Mouse (Mus musculus): ENCODE measurements around the gene Ip6k3.

Ip6k3 gene

GRCm38 (mm10) chr17:27182401-27182800, 14.8 kb upstream of the Ip6k3 start:
- no peak for DNase-seq (ENCODE audit: low read depth, low spot score)

- DNase-seq (ENCODE audit: low read depth, low spot score), result no peak
Observed at GRCm38 (mm10) chr17:27181666-27182065, 14.1 kb upstream of the Ip6k3 start.

- no peak for DNase-seq (ENCODE audit: low read depth, low spot score)
Observed at GRCm38 (mm10) chr17:27179681-27180280, 12.2 kb upstream of the Ip6k3 start.

- no peak for DNase-seq (ENCODE audit: low read depth, low spot score)
Observed at GRCm38 (mm10) chr17:27178427-27179177, 11.0 kb upstream of the Ip6k3 start.

- DNase-seq (ENCODE audit: low read depth, low spot score), result peak; percentile 61
Observed at GRCm38 (mm10) chr17:27178019-27178418, 10.4 kb upstream of the Ip6k3 start.

- no peak for DNase-seq (ENCODE audit: low read depth, low spot score)
Observed at GRCm38 (mm10) chr17:27176754-27177153, 9.2 kb upstream of the Ip6k3 start.

- no peak for DNase-seq (ENCODE audit: low read depth, low spot score)
Observed at GRCm38 (mm10) chr17:27176287-27176686, 8.7 kb upstream of the Ip6k3 start.

GRCm38 (mm10) chr17:27175196-27175874, 7.7 kb upstream of the Ip6k3 start:
- DNase-seq (ENCODE audit: low read depth, low spot score), result no peak

- no peak for DNase-seq (ENCODE audit: low read depth, low spot score)
Observed at GRCm38 (mm10) chr17:27173715-27174114, 6.1 kb upstream of the Ip6k3 start.

GRCm38 (mm10) chr17:27172459-27172858, 4.9 kb upstream of the Ip6k3 start:
- DNase-seq (ENCODE audit: low read depth, low spot score), result no peak

GRCm38 (mm10) chr17:27171121-27171520, 3.5 kb upstream of the Ip6k3 start:
- DNase-seq (ENCODE audit: low read depth, low spot score), result no peak

GRCm38 (mm10) chr17:27169952-27170695, 2.5 kb upstream of the Ip6k3 start:
- no peak for DNase-seq (ENCODE audit: low read depth, low spot score)

- no peak for DNase-seq (ENCODE audit: low read depth, low spot score)
Observed at GRCm38 (mm10) chr17:27168569-27168968, 974 bp upstream of the Ip6k3 start.

- no peak for DNase-seq (ENCODE audit: low read depth, low spot score)
Observed at GRCm38 (mm10) chr17:27166901-27167300, 694 bp downstream of the Ip6k3 start.

- DNase-seq (ENCODE audit: low read depth, low spot score), result peak; percentile 60
Observed at GRCm38 (mm10) chr17:27165054-27165773, 2.4 kb downstream of the Ip6k3 start.

GRCm38 (mm10) chr17:27160905-27161304, 6.7 kb downstream of the Ip6k3 start:
- DNase-seq (ENCODE audit: low read depth, low spot score), result no peak

- no peak for DNase-seq (ENCODE audit: low read depth, low spot score)
Observed at GRCm38 (mm10) chr17:27159169-27159568, 8.4 kb downstream of the Ip6k3 start.

- no peak for DNase-seq (ENCODE audit: low read depth, low spot score)
Observed at GRCm38 (mm10) chr17:27158439-27158838, 9.2 kb downstream of the Ip6k3 start.

- DNase-seq (ENCODE audit: low read depth, low spot score), result no peak
Observed at GRCm38 (mm10) chr17:27155752-27156151, 11.8 kb downstream of the Ip6k3 start.

GRCm38 (mm10) chr17:27154881-27155280, 12.7 kb downstream of the Ip6k3 start:
- DNase-seq (ENCODE audit: low read depth, low spot score), result no peak

- DNase-seq (ENCODE audit: low read depth, low spot score), result no peak
Observed at GRCm38 (mm10) chr17:27154256-27154655, 13.3 kb downstream of the Ip6k3 start.
